Mouse (Mus musculus) neural tube, embryonic 11.5 days (tissue): ENCODE results near the gene Cntn4. TPM values are rescaled to one million over a fixed set of nuclear protein-coding genes. Genes with fewer than 3 reads are reported as not detected.

ENCODE experiments used
- ATAC-seq: fragments of 200-750 bp; cut with Nextera tagmentation; 2 replicates; pipeline ENCODE4 v1.8.0; 2017; ENCODE audit warnings: moderate number of reproducible peaks, mild to moderate bottlenecking, moderate TSS enrichment, moderate library complexity; ENCODE audit not compliant: insufficient read depth, low FRiP score, low TSS enrichment
- DNase-seq: peaks from one replicate; pipeline ENCODE4 v3.0.0-alpha.2; 2015; ENCODE audit warnings: low spot score
- H3K27ac ChIP-seq: fragments of 300-500 bp; sonication (generic); 2 replicates; pipeline ENCODE4 v1.5.1; 2014; ENCODE audit warnings: low read depth, mild to moderate bottlenecking, low read length
- H3K27me3 ChIP-seq: fragments of 300-500 bp; sonication (generic); 2 replicates; pipeline ENCODE4 v1.6.1; 2014; ENCODE audit warnings: mild to moderate bottlenecking, low read length, mixed read lengths; ENCODE audit not compliant: control insufficient read depth, insufficient read depth
- H3K36me3 ChIP-seq: fragments of 300-500 bp; sonication (generic); 2 replicates; pipeline ENCODE4 v1.6.1; 2014; ENCODE audit warnings: mild to moderate bottlenecking, low read length, moderate library complexity, mixed read lengths; ENCODE audit not compliant: control insufficient read depth, insufficient read depth
- H3K4me1 ChIP-seq: fragments of 300-500 bp; sonication (generic); 2 replicates; pipeline ENCODE4 v1.6.1; 2014; ENCODE audit warnings: low read length, mixed read lengths; ENCODE audit not compliant: control insufficient read depth, insufficient read depth
- H3K4me2 ChIP-seq: fragments of 300-500 bp; sonication (generic); 2 replicates; pipeline ENCODE4 v1.6.1; 2014; ENCODE audit warnings: low read depth, mild to moderate bottlenecking, moderate library complexity
- H3K4me3 ChIP-seq: fragments of 300-500 bp; sonication (generic); 2 replicates; pipeline ENCODE4 v1.5.1; 2014; ENCODE audit warnings: low read depth, low read length
- H3K9ac ChIP-seq: fragments of 300-500 bp; sonication (generic); 2 replicates; pipeline ENCODE4 v1.6.1; 2014; ENCODE audit warnings: mild to moderate bottlenecking, low read length
- H3K9me3 ChIP-seq: fragments of 300-500 bp; sonication (generic); 2 replicates; pipeline ENCODE4 v1.6.1; 2016; ENCODE audit warnings: low read length; ENCODE audit not compliant: control insufficient read depth
- WGBS: fragments of 180-500 bp; shearing (Covaris S2); extraction: QIAGEN DNeasy Blood & Tissue Kit; methylation state at CpG from one replicate; pipeline ENCODE4 v1.1.7; 2014; 5-methylcytosine and 5-hydroxymethylcytosine counted together
- polyA plus RNA-seq: library from polyadenylated mRNA; unstranded; fragments of >200 nt; fragmentation: Nextera tagmentation; extraction: Ambion mirVana; gene quantifications from 2 replicates; pipeline ENCODE4 v1.2.1, GENCODE M21; 2014

Cntn4 gene
- polyA plus RNA-seq, 1 experiment from 2014 or later = 1.4 TPM

DNA sequence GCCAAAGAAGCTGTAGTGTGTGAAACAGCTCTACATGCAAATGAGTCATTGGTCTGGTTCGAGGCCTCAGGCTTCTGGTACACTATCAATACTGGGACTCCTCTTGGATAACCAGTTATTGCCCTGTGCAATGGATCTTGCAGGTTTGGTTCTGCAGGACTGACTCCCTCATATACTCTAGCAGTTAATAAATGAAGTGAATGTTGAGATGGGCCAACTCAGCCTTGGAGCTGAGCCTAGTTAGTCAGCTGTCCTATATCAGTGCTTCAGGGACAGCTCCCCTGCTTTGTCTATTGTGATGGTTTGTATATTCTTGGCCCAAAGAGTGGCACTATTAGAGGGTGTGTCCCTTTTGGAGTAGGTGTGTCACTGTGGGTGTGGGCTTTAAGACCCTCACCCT is 314.0 kb downstream of the Cntn4 start:
- H3K27ac ChIP-seq = no peak overlapping the region
- WGBS = 86% methylated on average over 1 of the region's 1 CpGs
- no peaks in the 10 kb centered on the region for H3K4me1 ChIP-seq
- H3K27me3 ChIP-seq = no peaks in the 10 kb centered on the region
- DNase-seq = no peak
- no peaks in the 10 kb centered on the region for H3K9me3 ChIP-seq
- H3K4me3 ChIP-seq = no peak overlapping the region
- H3K4me2 ChIP-seq = no peak overlapping the region
- no peaks in the 10 kb centered on the region for H3K36me3 ChIP-seq
- no peak for ATAC-seq
- H3K9ac ChIP-seq = no peak overlapping the region

DNA sequence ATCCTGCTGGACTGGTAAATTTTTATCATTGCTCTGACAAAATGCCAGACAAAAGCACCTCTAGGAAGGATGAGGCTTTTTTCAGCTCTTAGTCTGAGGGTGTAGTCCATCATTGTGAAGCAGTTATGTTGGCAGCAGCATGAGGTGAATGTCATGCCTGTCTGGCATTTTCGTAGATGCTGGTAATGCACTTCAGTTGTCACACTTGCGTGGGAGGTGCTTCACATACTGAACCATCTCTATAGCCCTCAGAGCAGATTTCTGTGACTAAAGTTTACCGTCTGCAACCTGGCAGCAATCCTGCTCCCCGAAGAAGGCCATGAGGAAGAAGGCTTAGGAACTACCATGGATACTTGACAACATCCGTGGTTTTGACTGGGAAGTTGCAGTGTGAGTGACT is 335.6 kb downstream of the Cntn4 start:
- H3K9ac ChIP-seq = no peak overlapping the region
- H3K4me1 ChIP-seq = no peaks in the 10 kb centered on the region
- ATAC-seq (no peak), DNase-seq (no peak)
- no peaks in the 10 kb centered on the region for H3K9me3 ChIP-seq
- H3K27ac ChIP-seq = no peak overlapping the region
- H3K36me3 ChIP-seq = no peaks in the 10 kb centered on the region
- WGBS = 76% methylated on average over 5 of the region's 5 CpGs
- H3K4me2 ChIP-seq = no peak overlapping the region
- H3K27me3 ChIP-seq = no peaks in the 10 kb centered on the region
- no peak overlapping the region for H3K4me3 ChIP-seq

DNA sequence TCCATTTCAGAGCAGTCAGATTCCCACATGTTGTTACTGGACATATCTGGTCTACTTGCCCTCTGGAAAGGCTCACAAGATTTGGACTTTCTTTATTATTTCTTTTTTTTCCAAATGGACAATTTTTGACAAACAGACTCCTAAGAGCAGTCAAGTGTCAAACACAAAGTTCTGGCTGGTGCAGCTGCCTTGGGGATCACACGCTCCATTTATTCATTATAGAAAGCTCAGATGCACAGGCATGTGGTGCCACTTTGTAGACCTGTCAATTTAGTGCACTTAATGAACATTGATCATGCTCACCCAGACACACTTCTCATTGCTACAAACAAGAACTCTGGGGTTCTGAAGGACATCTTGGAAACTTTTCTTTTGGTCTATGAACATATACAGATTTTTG is 337.7 kb downstream of the Cntn4 start:
- no peak overlapping the region for H3K9ac ChIP-seq
- DNase-seq = no peak
- no peak overlapping the region for H3K4me3 ChIP-seq
- no peak for ATAC-seq
- H3K27me3 ChIP-seq = no peaks in the 10 kb centered on the region
- WGBS = 58% methylated on average over 1 of the region's 1 CpGs
- no peak overlapping the region for H3K4me2 ChIP-seq
- H3K4me1 ChIP-seq = no peaks in the 10 kb centered on the region
- H3K36me3 ChIP-seq = no peaks in the 10 kb centered on the region
- no peaks in the 10 kb centered on the region for H3K9me3 ChIP-seq
- no peak overlapping the region for H3K27ac ChIP-seq

GRCm38 (mm10) chr6:106048878-106049277 is 371.4 kb downstream of the Cntn4 start:
- H3K9ac ChIP-seq = no peak overlapping the region
- ATAC-seq (no peak), DNase-seq (no peak)
- no peaks in the 10 kb centered on the region for H3K9me3 ChIP-seq
- no peak overlapping the region for H3K4me3 ChIP-seq
- no peaks in the 10 kb centered on the region for H3K27me3 ChIP-seq
- 82% methylated on average over 2 of the region's 2 CpGs for WGBS
- no peaks in the 10 kb centered on the region for H3K36me3 ChIP-seq
- no peak overlapping the region for H3K4me2 ChIP-seq
- H3K27ac ChIP-seq = no peak overlapping the region
- H3K4me1 ChIP-seq = no peaks in the 10 kb centered on the region

DNA sequence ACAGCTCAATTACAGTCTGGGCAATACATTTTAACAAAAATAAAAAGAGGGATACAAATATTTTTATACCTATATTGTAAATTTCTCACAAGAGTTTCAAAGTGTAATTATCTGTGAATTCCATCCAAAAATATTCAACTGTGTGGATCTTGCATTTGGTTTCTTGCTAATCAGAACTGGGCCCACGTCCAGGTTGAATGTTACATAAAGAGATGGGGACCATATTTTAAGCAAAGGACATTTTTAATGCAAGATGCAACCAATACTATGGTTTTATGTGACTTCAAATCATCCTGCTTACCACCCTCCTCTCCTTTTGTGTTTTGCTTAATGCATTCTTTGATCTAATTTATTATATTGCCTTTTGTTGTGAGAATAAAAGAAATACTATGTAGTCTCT is 378.7 kb downstream of the Cntn4 start:
- 81% methylated on average over 1 of the region's 1 CpGs for WGBS
- Histone ChIP-seq H3K9me3 (no peaks in the 10 kb centered on the region), H3K9ac (no peak overlapping the region), H3K27ac (no peak overlapping the region), H3K4me2 (no peak overlapping the region), H3K27me3 (no peaks in the 10 kb centered on the region), H3K4me3 (no peak overlapping the region), H3K36me3 (no peaks in the 10 kb centered on the region), H3K4me1 (no peaks in the 10 kb centered on the region)
- ATAC-seq (no peak), DNase-seq (no peak)

- H3K4me3 ChIP-seq = no peak overlapping the region
- no peaks in the 10 kb centered on the region for H3K4me1 ChIP-seq
- H3K27me3 ChIP-seq = no peaks in the 10 kb centered on the region
- no peaks in the 10 kb centered on the region for H3K9me3 ChIP-seq
- H3K27ac ChIP-seq = no peak overlapping the region
- no peak overlapping the region for H3K9ac ChIP-seq
- H3K36me3 ChIP-seq = no peaks in the 10 kb centered on the region
- ATAC-seq (no peak), DNase-seq (no peak)
- H3K4me2 ChIP-seq = no peak overlapping the region
- WGBS = 63% methylated on average over 4 of the region's 4 CpGs
Observed at GRCm38 (mm10) chr6:106078071-106078603, 400.7 kb downstream of the Cntn4 start.

DNA sequence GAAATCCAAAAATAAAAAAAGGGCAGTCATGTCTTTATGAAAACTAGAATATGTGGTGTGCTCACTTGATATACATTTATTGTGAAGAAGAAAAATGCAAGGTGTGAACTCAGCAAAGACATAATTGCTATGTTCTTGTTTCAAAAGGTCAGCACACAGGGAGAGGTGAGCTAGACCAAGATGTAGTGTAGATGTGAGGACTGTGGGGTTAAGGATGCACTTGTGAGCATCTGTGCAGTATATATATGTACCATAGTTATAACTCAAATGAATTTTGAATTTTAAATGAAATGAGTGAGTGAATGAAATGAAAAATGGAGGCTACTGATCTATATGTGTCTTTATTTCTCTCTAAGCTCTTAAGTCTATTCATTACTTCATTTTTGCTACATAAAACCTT is 401.2 kb downstream of the Cntn4 start:
- Histone ChIP-seq H3K9ac (no peak overlapping the region), H3K9me3 (no peaks in the 10 kb centered on the region), H3K4me1 (no peaks in the 10 kb centered on the region), H3K4me3 (no peak overlapping the region), H3K27ac (no peak overlapping the region), H3K36me3 (no peaks in the 10 kb centered on the region), H3K27me3 (no peaks in the 10 kb centered on the region), H3K4me2 (no peak overlapping the region)
- no peak for ATAC-seq
- DNase-seq = no peak

- no peaks in the 10 kb centered on the region for H3K4me1 ChIP-seq
- no peak overlapping the region for H3K27ac ChIP-seq
- H3K4me2 ChIP-seq = no peak overlapping the region
- H3K4me3 ChIP-seq = no peak overlapping the region
- no peak for ATAC-seq
- H3K36me3 ChIP-seq = no peaks in the 10 kb centered on the region
- H3K9ac ChIP-seq = no peak overlapping the region
- H3K9me3 ChIP-seq = no peaks in the 10 kb centered on the region
- DNase-seq = no peak
- WGBS = 82% methylated on average over 4 of the region's 4 CpGs
- no peaks in the 10 kb centered on the region for H3K27me3 ChIP-seq
Observed at GRCm38 (mm10) chr6:106097856-106098255, 420.4 kb downstream of the Cntn4 start.

DNA sequence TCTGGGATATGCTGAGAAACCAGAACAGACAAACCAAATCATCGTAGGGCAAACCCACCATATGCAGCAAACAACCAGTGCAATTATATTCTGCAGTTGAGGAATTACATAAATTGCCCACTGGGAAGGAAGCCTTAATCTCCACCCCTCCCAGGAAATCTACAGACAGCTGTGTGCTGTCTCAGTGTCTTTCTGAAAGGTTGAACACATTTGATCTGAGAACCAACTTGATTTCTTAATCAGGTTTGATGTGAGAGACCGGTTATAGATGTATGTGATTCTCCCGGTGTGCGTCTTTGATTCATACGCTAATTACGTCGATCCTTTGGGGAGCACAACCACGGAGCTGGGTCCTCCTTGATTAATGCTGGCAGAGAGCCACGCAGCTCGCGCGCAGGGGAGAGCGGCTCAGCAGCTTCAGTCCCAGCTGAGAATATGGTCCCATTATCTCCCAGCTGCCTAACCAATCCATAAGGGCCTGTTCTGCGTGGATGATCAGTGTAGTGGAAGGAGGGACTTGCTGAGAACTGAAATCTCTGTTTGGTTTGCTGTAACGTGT is 441.1 kb downstream of the Cntn4 start:
- Histone ChIP-seq H3K4me3 (peak overlapping the region; percentile 8; the same call in 1 of the 2 replicates), H3K27me3 (no peaks in the 10 kb centered on the region), H3K4me1 (no peaks in the 10 kb centered on the region), H3K9ac (no peak overlapping the region), H3K4me2 (peak overlapping the region; percentile 26), H3K27ac (0 out of 2 replicates have a peak overlapping the region, but pooled peaks have one; percentile 20), H3K36me3 (no peaks in the 10 kb centered on the region), H3K9me3 (no peaks in the 10 kb centered on the region)
- DNase-seq (peak; percentile 52), ATAC-seq (peak; percentile 45; the same call in 1 of the 2 replicates)
- 24% methylated on average over 15 of the region's 15 CpGs for WGBS
